ENCODE assay signal across 20 mouse cellular contexts in the genomic region with DNA sequence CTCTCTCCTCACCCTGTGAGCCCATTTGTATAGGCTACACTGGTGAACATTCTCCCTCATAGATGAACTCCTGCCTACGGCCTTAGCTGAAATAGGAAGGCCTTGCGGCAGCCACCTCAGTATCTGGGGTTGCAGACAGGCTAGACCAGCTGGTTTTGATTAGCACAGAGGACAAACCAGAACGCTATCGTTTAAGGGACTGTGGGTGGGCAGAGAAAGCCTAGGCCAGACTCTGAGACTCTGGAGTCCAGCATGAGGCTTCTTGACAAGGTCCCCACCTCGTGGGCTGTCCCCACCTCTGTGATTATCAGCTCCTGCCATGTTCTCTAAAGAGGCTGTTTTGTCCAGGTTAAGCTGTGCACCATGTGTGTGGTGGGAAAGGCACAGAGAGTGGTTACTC.
DNase-seq lines count a peak whose midpoint lies in the region; ATAC-seq lines count a peak whose summit lies in the region.
"Had no signal": no experiment of that assay in that cellular context is flagged by ENCODE, and none has a peak within 500 bp of the region (broad histone marks: within the 10 kb centered on the region; RNA-seq: fewer than 3 reads in every experiment).

No protein-coding gene starts in this region.

- H3K9ac ChIP-seq in embryonic facial prominence, embryonic 11.5 days (replicated peaks; ENCODE audit: low read length): no peak overlapping the region
- H3K9ac ChIP-seq in limb, embryonic 12.5 days (replicated peaks): no peak overlapping the region
- no peak overlapping the region for H3K9ac ChIP-seq in liver, embryonic 15.5 days
- H3K9ac ChIP-seq in kidney, embryonic 14.5 days (ENCODE audit: low read depth, low read length): no peak overlapping the region
- H3K9ac ChIP-seq: heart, embryonic 12.5 days; hindbrain, embryonic 15.5 days; lung, embryonic 14.5 days had no signal

- ATAC-seq in embryonic facial prominence, embryonic 11.5 days (replicated peaks; ENCODE audit: insufficient number of reproducible peaks, low FRiP score, low TSS enrichment, low read depth): 0 out of 2 replicates have a peak, but pooled peaks have one; percentile 20
- ATAC-seq in limb, embryonic 12.5 days (ENCODE audit: insufficient number of reproducible peaks, insufficient read depth, low FRiP score, low TSS enrichment, low read depth): no peak
- peak; percentile 22; the same call in 1 of the 2 replicates for ATAC-seq in liver, embryonic 15.5 days (ENCODE audit: insufficient read depth)
- no peak for ATAC-seq in kidney, embryonic 14.5 days (ENCODE audit: low FRiP score, low TSS enrichment)
- ATAC-seq: forebrain, embryonic 14.5 days; intestine, embryonic 16.5 days had no signal

- 0 out of 2 replicates have a peak, but pooled peaks cover 2% of the 10 kb centered on the region for H3K4me1 ChIP-seq in embryonic facial prominence, embryonic 11.5 days (ENCODE audit: control insufficient read depth, insufficient read depth, low read length)
- peaks cover 12% of the 10 kb centered on the region for H3K4me1 ChIP-seq in limb, embryonic 12.5 days (replicated peaks)
- H3K4me1 ChIP-seq in liver, embryonic 15.5 days (replicated peaks): no peaks in the 10 kb centered on the region; the same call in 1 of the 2 replicates
- no peaks in the 10 kb centered on the region for H3K4me1 ChIP-seq in kidney, embryonic 14.5 days (ENCODE audit: control insufficient read depth, insufficient read depth, low read length)
- H3K4me1 ChIP-seq: hindbrain, embryonic 15.5 days; midbrain, embryonic 10.5 days had no signal

- no peak overlapping the region for H3K4me3 ChIP-seq in embryonic facial prominence, embryonic 11.5 days (ENCODE audit: low read depth, low read length)
- no peak overlapping the region for H3K4me3 ChIP-seq in limb, embryonic 12.5 days (replicated peaks)
- H3K4me3 ChIP-seq in liver, embryonic 15.5 days (replicated peaks): no peak overlapping the region
- no peak overlapping the region for H3K4me3 ChIP-seq in kidney, embryonic 14.5 days (ENCODE audit: low read length)
- H3K4me3 ChIP-seq: heart, embryonic 12.5 days; hindbrain, embryonic 15.5 days; midbrain, embryonic 10.5 days had no signal

- no peaks in the 10 kb centered on the region for H3K36me3 ChIP-seq in embryonic facial prominence, embryonic 11.5 days (replicated peaks; ENCODE audit: control insufficient read depth, insufficient read depth, low read depth, low read length)
- no peaks in the 10 kb centered on the region for H3K36me3 ChIP-seq in limb, embryonic 12.5 days
- no peaks in the 10 kb centered on the region for H3K36me3 ChIP-seq in liver, embryonic 15.5 days (replicated peaks)
- H3K36me3 ChIP-seq in kidney, embryonic 14.5 days (ENCODE audit: control insufficient read depth, insufficient read depth, low read length): no peaks in the 10 kb centered on the region
- H3K36me3 ChIP-seq: heart, embryonic 12.5 days; hindbrain, embryonic 15.5 days; midbrain, embryonic 10.5 days had no signal

- no peak overlapping the region for H3K4me2 ChIP-seq in embryonic facial prominence, embryonic 11.5 days (ENCODE audit: low read depth, low read length)
- H3K4me2 ChIP-seq in limb, embryonic 12.5 days: no peak overlapping the region
- no peak overlapping the region for H3K4me2 ChIP-seq in liver, embryonic 15.5 days
- H3K4me2 ChIP-seq in kidney, embryonic 14.5 days (replicated peaks; ENCODE audit: low read depth, low read length): no peak overlapping the region
- H3K4me2 ChIP-seq: heart, embryonic 12.5 days; hindbrain, embryonic 15.5 days; lung, embryonic 14.5 days had no signal

- no peak overlapping the region for H3K27ac ChIP-seq in embryonic facial prominence, embryonic 11.5 days (replicated peaks; ENCODE audit: low read depth, low read length)
- 0 out of 2 replicates have a peak overlapping the region, but pooled peaks have one; percentile 19 for H3K27ac ChIP-seq in limb, embryonic 12.5 days
- no peak overlapping the region for H3K27ac ChIP-seq in liver, embryonic 15.5 days (replicated peaks)
- H3K27ac ChIP-seq in kidney, embryonic 14.5 days (ENCODE audit: low read depth, low read length): no peak overlapping the region
- H3K27ac ChIP-seq: hindbrain, embryonic 15.5 days; kidney, postnatal 0 days; midbrain, embryonic 10.5 days had no signal

- H3K9me3 ChIP-seq in embryonic facial prominence, embryonic 11.5 days (replicated peaks; ENCODE audit: control insufficient read depth, low read length): no peaks in the 10 kb centered on the region
- no peaks in the 10 kb centered on the region for H3K9me3 ChIP-seq in limb, embryonic 12.5 days
- no peaks in the 10 kb centered on the region for H3K9me3 ChIP-seq in liver, embryonic 15.5 days (replicated peaks)
- H3K9me3 ChIP-seq in kidney, embryonic 14.5 days (ENCODE audit: control insufficient read depth, low read length): no peaks in the 10 kb centered on the region
- H3K9me3 ChIP-seq: heart, embryonic 12.5 days; hindbrain, embryonic 15.5 days; midbrain, embryonic 10.5 days had no signal

- 24% methylated on average over 5 of the region's 5 CpGs for WGBS in embryonic facial prominence, embryonic 11.5 days
- WGBS in limb, embryonic 12.5 days: 14% methylated on average over 5 of the region's 5 CpGs
- WGBS in liver, embryonic 15.5 days (ENCODE audit: insufficient replicate concordance): 16% methylated on average over 5 of the region's 5 CpGs
- WGBS in kidney, embryonic 14.5 days: 70% methylated on average over 5 of the region's 5 CpGs

- no peaks in the 10 kb centered on the region for H3K27me3 ChIP-seq in embryonic facial prominence, embryonic 11.5 days (ENCODE audit: control insufficient read depth, insufficient read depth, low read length)
- no peaks in the 10 kb centered on the region for H3K27me3 ChIP-seq in limb, embryonic 12.5 days
- no peaks in the 10 kb centered on the region for H3K27me3 ChIP-seq in liver, embryonic 15.5 days
- no peaks in the 10 kb centered on the region for H3K27me3 ChIP-seq in kidney, embryonic 14.5 days (ENCODE audit: control insufficient read depth, insufficient read depth, low read length)
- H3K27me3 ChIP-seq: heart, embryonic 12.5 days; hindbrain, embryonic 15.5 days had no signal

- DNase-seq in embryo, embryonic 11 days: peak; percentile 75
- peak; percentile 78 for DNase-seq in embryonic facial prominence, embryonic 11.5 days (ENCODE audit: low spot score)
- no peak for DNase-seq in gastrocnemius, postnatal 4 days (ENCODE audit: low spot score in 2 of 2)
- no peak for DNase-seq in ovary, postnatal 10 days (ENCODE audit: low spot score)
- DNase-seq: adrenal gland, adult 8-10 months; cerebellum, adult 8-10 months; heart, postnatal 14 days; layer of hippocampus, postnatal 36 days; lung, embryonic 14.5 days; lung, postnatal 36 days; thymus, postnatal 36 days had no signal

Comparison
In these comparisons a context has a peak if more than half of its experiments do, and no peak if none do; other contexts are left out.
1. DNase-seq: peak in embryo, embryonic 11 days (single experiment) and embryonic facial prominence, embryonic 11.5 days (single experiment); none in gastrocnemius, postnatal 4 days (0 of 2) and ovary, postnatal 10 days (single experiment).
2. ATAC-seq: peak in embryonic facial prominence, embryonic 11.5 days (single experiment) and liver, embryonic 15.5 days (single experiment); none in limb, embryonic 12.5 days (single experiment) and kidney, embryonic 14.5 days (single experiment).